Mouse (Mus musculus): ENCODE data around the gene Supt7l.

GRCm38 (mm10) chr5:31573722-31574121, 46.1 kb upstream of the Supt7l start:
- TF ChIP-seq CTCF (IDR thresholded peaks at IDR 0.05; ENCODE audit: borderline replicate concordance, control insufficient read depth, extremely low read depth, insufficient read depth, low read length, poor library complexity) (no peak), POLR2A (IDR thresholded peaks at IDR 0.05; ENCODE audit: control insufficient read depth, extremely low read depth, insufficient read depth, low read length, poor library complexity) (no peak)

Measured in thymus, adult 2 months (tissue).